Mouse (Mus musculus) urinary bladder, postnatal 4 days (tissue): Measurements from ENCODE around the gene Lep.

Experiments
- DNase-seq, 2 experiments: peaks; one replicate each; pipeline ENCODE4 v3.0.0; 2021 to 2022; ENCODE audit warnings: low spot score in 2 of 2

Lep gene

DNA sequence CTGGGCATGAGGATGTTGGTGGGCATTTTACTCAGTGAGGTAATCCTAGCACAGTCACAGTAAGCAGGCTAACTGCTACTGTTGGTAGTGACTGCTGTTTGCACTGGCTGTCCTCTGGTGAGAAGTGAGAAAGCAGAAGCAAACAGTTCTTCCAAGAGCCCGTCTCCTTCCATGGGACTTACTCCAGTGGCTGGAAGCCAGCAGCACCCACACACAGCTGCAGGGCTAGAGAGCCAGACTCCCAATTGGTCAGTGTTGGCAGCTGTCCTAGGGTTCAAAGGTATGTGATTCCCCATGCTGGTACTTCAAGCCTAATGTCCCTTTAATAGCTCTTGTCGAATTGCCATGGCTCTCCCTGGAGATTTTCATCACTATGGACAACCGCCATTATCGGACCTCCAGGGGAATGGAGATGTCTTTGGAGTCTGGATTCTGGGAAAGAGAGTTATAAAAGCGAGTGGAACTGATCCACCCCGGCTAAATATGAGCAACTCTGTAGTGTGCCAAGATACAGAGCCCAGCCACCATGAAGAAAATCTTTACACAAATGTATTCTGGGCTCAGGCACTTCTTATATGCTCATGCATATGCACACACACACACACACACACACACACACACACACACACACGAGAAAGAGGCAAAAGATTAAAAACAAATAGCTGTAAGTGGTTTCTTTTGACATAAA is 57.5 kb downstream of the Lep start:
- DNase-seq = peak in 1 of 2 experiments; percentile 43

GRCm38 (mm10) chr6:29118231-29118630 is 58.2 kb downstream of the Lep start:
- no peak for DNase-seq

GRCm38 (mm10) chr6:29118963-29119362 is 58.9 kb downstream of the Lep start:
- DNase-seq = no peak

DNA sequence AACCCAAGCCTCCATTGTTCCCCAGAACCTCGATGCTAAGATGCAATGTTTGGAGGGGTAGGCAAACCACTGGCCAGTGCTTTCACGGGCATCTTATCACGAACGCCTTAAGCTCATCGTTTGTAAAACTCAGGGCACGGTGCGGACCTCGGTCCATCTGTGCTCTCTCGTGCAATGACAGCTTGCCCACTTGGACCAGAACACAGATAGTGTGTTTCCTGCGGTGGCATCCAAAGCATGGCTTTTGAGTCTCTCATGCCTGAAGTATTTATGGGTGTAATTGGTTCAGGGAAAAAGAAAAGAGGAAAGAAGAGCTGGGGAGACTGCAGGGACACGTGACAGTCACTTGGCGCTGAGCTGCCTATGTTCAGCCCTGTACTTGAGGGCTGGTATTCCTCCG is 60.0 kb downstream of the Lep start:
- no peak for DNase-seq
